ENCODE assay signal across 8 mouse cellular contexts in the genomic region with DNA sequence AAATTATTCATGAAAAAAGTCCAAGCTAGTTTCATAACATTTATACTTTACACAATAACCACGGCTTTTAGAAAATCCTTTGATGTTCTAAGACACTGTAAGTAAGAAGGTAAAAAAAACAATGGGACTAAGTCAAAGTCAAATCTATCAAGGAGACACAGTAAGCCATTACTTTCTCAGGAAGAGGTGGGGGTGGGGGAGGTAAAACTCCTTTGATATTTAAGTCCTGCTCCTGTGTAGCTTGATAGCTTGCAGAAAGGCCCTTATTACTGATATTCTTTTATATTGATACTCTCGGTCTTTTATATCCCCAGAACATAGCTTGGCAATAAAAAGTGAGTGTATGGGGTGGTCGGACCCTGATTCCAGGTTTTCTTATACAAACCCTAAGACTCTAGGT. TPM values are rescaled to one million over a fixed set of nuclear protein-coding genes. Genes with fewer than 3 reads are reported as not detected.
DNase-seq lines count a peak whose midpoint lies in the region; ATAC-seq and TF ChIP-seq lines count a peak whose summit lies in the region.

No protein-coding gene starts in this region.

- no peak for TF ChIP-seq POLR2A in MEL (IDR thresholded peaks at IDR 0.05; ENCODE audit: control insufficient read depth in 1 of 2, insufficient read depth in 1 of 2, low read depth in 1 of 2, low read length in 2 of 2, poor library complexity in 1 of 2)

- WGBS in heart, embryonic 15.5 days: 60% methylated on average over 3 of the region's 3 CpGs
- 60% methylated on average over 3 of the region's 3 CpGs for WGBS in hindbrain, embryonic 12.5 days
- 66% methylated on average over 3 of the region's 3 CpGs for WGBS in midbrain, embryonic 11.5 days

- no peak for TF ChIP-seq EP300 in MEL (IDR thresholded peaks at IDR 0.05; ENCODE audit: low read depth in 1 of 2, low read length in 2 of 2)

- H3K9ac ChIP-seq in heart, embryonic 15.5 days: peak overlapping the region; percentile 68
- H3K9ac ChIP-seq in MEL (ENCODE audit: control insufficient read depth, low read depth, low read length, poor library complexity, severe bottlenecking): peak overlapping the region; percentile 89
- peak overlapping the region; percentile 65 for H3K9ac ChIP-seq in hindbrain, embryonic 12.5 days
- H3K9ac ChIP-seq in midbrain, embryonic 11.5 days (ENCODE audit: low read length): peak overlapping the region; percentile 70

- no peaks in the 10 kb centered on the region for H3K27me3 ChIP-seq in heart, embryonic 15.5 days
- no peaks in the 10 kb centered on the region for H3K27me3 ChIP-seq in MEL (ENCODE audit: control insufficient read depth in 1 of 2, insufficient read depth in 2 of 2, low read length in 2 of 2)
- no peaks in the 10 kb centered on the region for H3K27me3 ChIP-seq in hindbrain, embryonic 12.5 days
- no peaks in the 10 kb centered on the region for H3K27me3 ChIP-seq in midbrain, embryonic 11.5 days (ENCODE audit: control insufficient read depth, insufficient read depth, low read length)

- DNase-seq in heart, adult 9 months (ENCODE audit: low spot score in 2 of 2): no peak
- DNase-seq in MEL (ENCODE audit: low read depth, low spot score): no peak
- DNase-seq in midbrain, embryonic 11.5 days (ENCODE audit: low spot score, missing footprints): no peak
- DNase-seq in layer of hippocampus, adult 11-12 months (ENCODE audit: low spot score): no peak
- DNase-seq in left cerebral cortex, adult 8-10 months (ENCODE audit: low spot score in 2 of 2): no peak

- H3K36me3 ChIP-seq in heart, embryonic 15.5 days: 0 out of 2 replicates have a peak, but pooled peaks cover 4% of the 10 kb centered on the region
- peaks cover 0 to 11% of the 10 kb centered on the region in 2 experiments; a peak in 2 of 4 replicates for H3K36me3 ChIP-seq in MEL (ENCODE audit: control insufficient read depth in 1 of 2, insufficient read depth in 2 of 2, low read length in 2 of 2)
- H3K36me3 ChIP-seq in hindbrain, embryonic 12.5 days: no peaks in the 10 kb centered on the region; the same call in 1 of the 2 replicates
- no peaks in the 10 kb centered on the region for H3K36me3 ChIP-seq in midbrain, embryonic 11.5 days (ENCODE audit: control insufficient read depth, insufficient read depth, low read length)

- H3K4me1 ChIP-seq in heart, embryonic 15.5 days (replicated peaks): peaks cover 5% of the 10 kb centered on the region; the same call in 1 of the 2 replicates
- peaks cover 5 to 9% of the 10 kb centered on the region in 2 experiments for H3K4me1 ChIP-seq in MEL (ENCODE audit: control insufficient read depth in 1 of 2, insufficient read depth in 2 of 2, low read length in 2 of 2)
- peaks cover 6% of the 10 kb centered on the region for H3K4me1 ChIP-seq in hindbrain, embryonic 12.5 days
- H3K4me1 ChIP-seq in midbrain, embryonic 11.5 days (ENCODE audit: control insufficient read depth, insufficient read depth, low read length): peaks cover 3% of the 10 kb centered on the region; the same call in 1 of the 2 replicates

- H3K4me2 ChIP-seq in heart, embryonic 15.5 days: peak overlapping the region; percentile 73
- H3K4me2 ChIP-seq in hindbrain, embryonic 12.5 days (replicated peaks): peak overlapping the region; percentile 52
- H3K4me2 ChIP-seq in midbrain, embryonic 11.5 days: peak overlapping the region; percentile 50

- no peaks in the 10 kb centered on the region for H3K9me3 ChIP-seq in heart, embryonic 15.5 days (replicated peaks)
- H3K9me3 ChIP-seq in MEL (replicated peaks; ENCODE audit: insufficient read depth, low read length): no peaks in the 10 kb centered on the region
- no peaks in the 10 kb centered on the region for H3K9me3 ChIP-seq in hindbrain, embryonic 12.5 days (replicated peaks)
- no peaks in the 10 kb centered on the region for H3K9me3 ChIP-seq in midbrain, embryonic 11.5 days (ENCODE audit: control insufficient read depth, low read length)

- no peak for TF ChIP-seq CTCF in MEL (IDR thresholded peaks at IDR 0.05 in 2 of 3, conservative IDR thresholded peaks at IDR 0.05 in 1 of 3; ENCODE audit: control insufficient read depth in 1 of 3, insufficient read depth in 1 of 3, low read depth in 2 of 3, low read length in 3 of 3, poor library complexity in 1 of 3, severe bottlenecking in 1 of 3)

- H3K4me3 ChIP-seq in heart, embryonic 15.5 days: peak overlapping the region; percentile 71
- H3K4me3 ChIP-seq in MEL (ENCODE audit: control insufficient read depth in 1 of 2, insufficient read depth in 1 of 2, low read depth in 2 of 2, low read length in 2 of 2): peak overlapping the region; percentile 76 to 88
- peak overlapping the region; percentile 49 for H3K4me3 ChIP-seq in hindbrain, embryonic 12.5 days
- peak overlapping the region; percentile 52 for H3K4me3 ChIP-seq in midbrain, embryonic 11.5 days (ENCODE audit: low read depth, low read length)

- H3K79me2 ChIP-seq in MEL (ENCODE audit: control insufficient read depth, insufficient read depth, low read length, poor library complexity): no peaks in the 10 kb centered on the region; the same call in 1 of the 2 replicates

- ATAC-seq in heart, embryonic 15.5 days (replicated peaks; ENCODE audit: insufficient number of reproducible peaks, insufficient read depth, low FRiP score, low read depth): no peak
- no peak for ATAC-seq in hindbrain, embryonic 12.5 days (ENCODE audit: low FRiP score)
- no peak; the same call in 1 of the 2 replicates for ATAC-seq in midbrain, embryonic 11.5 days (ENCODE audit: low FRiP score)
- ATAC-seq in CD4-positive, CD25-positive, alpha-beta regulatory T cell, adult 4 months: no peak

- H3K27ac ChIP-seq in heart, embryonic 15.5 days: peak overlapping the region; percentile 71
- H3K27ac ChIP-seq in MEL (ENCODE audit: control insufficient read depth, low read depth, low read length): peak overlapping the region; percentile 72
- peak overlapping the region; percentile 84 for H3K27ac ChIP-seq in hindbrain, embryonic 12.5 days
- H3K27ac ChIP-seq in midbrain, embryonic 11.5 days (ENCODE audit: low read depth, low read length): peak overlapping the region; percentile 42; the same call in 1 of the 2 replicates

- no peak for TF ChIP-seq RAD21 in MEL (IDR thresholded peaks at IDR 0.05; ENCODE audit: low read depth, low read length)

TF ChIP-seq in MEL, 35 proteins besides CTCF, POLR2A, EP300 and RAD21 (continues in another document):
- TF ChIP-seq MAFK (IDR thresholded peaks at IDR 0.05; ENCODE audit: borderline replicate concordance, low read depth, low read length): no peak
- TF ChIP-seq JUND (IDR thresholded peaks at IDR 0.05; ENCODE audit: low read depth, low read length): no peak
- TF ChIP-seq USF1 (IDR thresholded peaks at IDR 0.05; ENCODE audit: low read depth, low read length): no peak
- no peak for TF ChIP-seq MYC (IDR thresholded peaks at IDR 0.05; ENCODE audit: low read depth, low read length)
- TF ChIP-seq CHD2 (IDR thresholded peaks at IDR 0.05; ENCODE audit: low read length): no peak
- TF ChIP-seq ZC3H11A (IDR thresholded peaks at IDR 0.05; ENCODE audit: low read depth, low read length): no peak
- no peak for TF ChIP-seq USF2 (IDR thresholded peaks at IDR 0.05; ENCODE audit: borderline replicate concordance in 1 of 2, insufficient read depth in 1 of 2, low read depth in 1 of 2, low read length in 2 of 2)

RNA-seq across cellular contexts. Expression of a gene that starts 0.6 kb away (rescaled TPM):
- polyA plus RNA-seq in heart, embryonic 15.5 days (2015; fragmentation: Nextera tagmentation; extraction: Ambion mirVana): 6.2 and 6.4 TPM in 2 replicates
- total RNA-seq in MEL (2012; rRNA removed): 7.3 and 8.5 TPM in 2 replicates
- 1 to 10 TPM in 1 of 2 experiments, not detected in 1; 8.6 TPM for polyA plus RNA-seq in MEL (2012; ENCODE audit: insufficient read depth in 1 of 2, insufficient read length in 2 of 2, low read depth in 1 of 2, low replicate concordance in 2 of 2, missing spikeins in 1 of 2)
- polyA plus RNA-seq in hindbrain, embryonic 12.5 days (2016; fragmentation: Nextera tagmentation; extraction: Ambion mirVana): 9.1 and 9.8 TPM in 2 replicates
- polyA plus RNA-seq in midbrain, embryonic 11.5 days (2014; fragmentation: Nextera tagmentation; extraction: Ambion mirVana): 10.1 and 10.4 TPM in 2 replicates
- 10 to 100 TPM; 16.1 to 20.8 (median 17.1) TPM for total RNA-seq in left cerebral cortex, adult 8-10 months (2022)
- 10 to 100 TPM; 11.9 to 17.2 TPM for polyA plus RNA-seq in CD4-positive, CD25-positive, alpha-beta regulatory T cell, adult 4 months (2017; shearing (Covaris generic))

RNA-seq across cellular contexts. Expression of a gene that starts 18.4 kb away (rescaled TPM):
- 57.5 and 71.7 TPM in 2 replicates for polyA plus RNA-seq in heart, embryonic 15.5 days (2015; fragmentation: Nextera tagmentation; extraction: Ambion mirVana)
- 51.2 and 54.5 TPM in 2 replicates for total RNA-seq in MEL (2012; rRNA removed)
- polyA plus RNA-seq in MEL (2012; ENCODE audit: insufficient read depth in 1 of 2, insufficient read length in 2 of 2, low read depth in 1 of 2, low replicate concordance in 2 of 2, missing spikeins in 1 of 2): 10 to 100 TPM in 1 of 2 experiments, not detected in 1; 47.4 TPM
- polyA plus RNA-seq in hindbrain, embryonic 12.5 days (2016; fragmentation: Nextera tagmentation; extraction: Ambion mirVana): 62.2 and 67.9 TPM in 2 replicates
- polyA plus RNA-seq in midbrain, embryonic 11.5 days (2014; fragmentation: Nextera tagmentation; extraction: Ambion mirVana): 68.0 and 69.5 TPM in 2 replicates
- total RNA-seq in left cerebral cortex, adult 8-10 months (2022): 10 to 100 TPM; 28.9 to 36.7 (median 30.1) TPM
- polyA plus RNA-seq in CD4-positive, CD25-positive, alpha-beta regulatory T cell, adult 4 months (2017; shearing (Covaris generic)): 10 to 100 TPM; 55.7 to 59.0 TPM

RNA-seq across cellular contexts. Expression of a gene that starts 18.6 kb away (rescaled TPM):
- polyA plus RNA-seq in heart, embryonic 15.5 days (2015; fragmentation: Nextera tagmentation; extraction: Ambion mirVana): 1.3 and 1.5 TPM in 2 replicates
- 0.03 and 0.04 TPM in 2 replicates for total RNA-seq in MEL (2012; rRNA removed)
- polyA plus RNA-seq in MEL (2012; ENCODE audit: insufficient read depth in 1 of 2, insufficient read length in 2 of 2, low read depth in 1 of 2, low replicate concordance in 2 of 2, missing spikeins in 1 of 2): under 1 TPM in 1 of 2 experiments, not detected in 1; 0.39 TPM
- 1.3 and 1.4 TPM in 2 replicates for polyA plus RNA-seq in hindbrain, embryonic 12.5 days (2016; fragmentation: Nextera tagmentation; extraction: Ambion mirVana)
- polyA plus RNA-seq in midbrain, embryonic 11.5 days (2014; fragmentation: Nextera tagmentation; extraction: Ambion mirVana): 1.0 TPM in 2 replicates
- 1 to 10 TPM; 2.6 to 3.3 (median 3.0) TPM for total RNA-seq in left cerebral cortex, adult 8-10 months (2022)
- polyA plus RNA-seq in CD4-positive, CD25-positive, alpha-beta regulatory T cell, adult 4 months (2017; shearing (Covaris generic)): under 1 TPM; 0.39 to 0.65 TPM

RNA-seq across cellular contexts. Expression of a gene that starts 50.5 kb away (rescaled TPM):
- 50.1 and 62.3 TPM in 2 replicates for polyA plus RNA-seq in heart, embryonic 15.5 days (2015; fragmentation: Nextera tagmentation; extraction: Ambion mirVana)
- 137 and 150 TPM in 2 replicates for total RNA-seq in MEL (2012; rRNA removed)
- polyA plus RNA-seq in MEL (2012; ENCODE audit: insufficient read depth in 1 of 2, insufficient read length in 2 of 2, low read depth in 1 of 2, low replicate concordance in 2 of 2, missing spikeins in 1 of 2): 100 to 1,000 TPM in 1 of 2 experiments, not detected in 1; 193 TPM
- polyA plus RNA-seq in hindbrain, embryonic 12.5 days (2016; fragmentation: Nextera tagmentation; extraction: Ambion mirVana): 78.0 and 82.4 TPM in 2 replicates
- 91.5 and 93.6 TPM in 2 replicates for polyA plus RNA-seq in midbrain, embryonic 11.5 days (2014; fragmentation: Nextera tagmentation; extraction: Ambion mirVana)
- 10 to 100 TPM; 64.0 to 73.3 (median 68.1) TPM for total RNA-seq in left cerebral cortex, adult 8-10 months (2022)
- 10 to 100 TPM; 67.3 to 94.7 TPM for polyA plus RNA-seq in CD4-positive, CD25-positive, alpha-beta regulatory T cell, adult 4 months (2017; shearing (Covaris generic))
